Mouse (Mus musculus) heart, postnatal 0 days (tissue): Measurements from ENCODE around the gene Btbd17.

Source experiments
- CTCF ChIP-seq: IDR thresholded peaks from 2 replicates; pipeline ENCODE4 v1.5.1; 2016; ENCODE audit warnings: antibody characterized with exemption, control low read depth, low read depth
- EP300 ChIP-seq: IDR thresholded peaks from 2 replicates; pipeline ENCODE4 v1.6.1; 2016; ENCODE audit warnings: antibody characterized with exemption, low read depth

GRCm38 (mm10) chr11:114791891-114792411 is 3.8 kb downstream of the Btbd17 start:
- TF ChIP-seq EP300 = no peak
- TF ChIP-seq CTCF = no peak
